Mouse (Mus musculus): ENCODE data around the gene Sulf2.

DNA sequence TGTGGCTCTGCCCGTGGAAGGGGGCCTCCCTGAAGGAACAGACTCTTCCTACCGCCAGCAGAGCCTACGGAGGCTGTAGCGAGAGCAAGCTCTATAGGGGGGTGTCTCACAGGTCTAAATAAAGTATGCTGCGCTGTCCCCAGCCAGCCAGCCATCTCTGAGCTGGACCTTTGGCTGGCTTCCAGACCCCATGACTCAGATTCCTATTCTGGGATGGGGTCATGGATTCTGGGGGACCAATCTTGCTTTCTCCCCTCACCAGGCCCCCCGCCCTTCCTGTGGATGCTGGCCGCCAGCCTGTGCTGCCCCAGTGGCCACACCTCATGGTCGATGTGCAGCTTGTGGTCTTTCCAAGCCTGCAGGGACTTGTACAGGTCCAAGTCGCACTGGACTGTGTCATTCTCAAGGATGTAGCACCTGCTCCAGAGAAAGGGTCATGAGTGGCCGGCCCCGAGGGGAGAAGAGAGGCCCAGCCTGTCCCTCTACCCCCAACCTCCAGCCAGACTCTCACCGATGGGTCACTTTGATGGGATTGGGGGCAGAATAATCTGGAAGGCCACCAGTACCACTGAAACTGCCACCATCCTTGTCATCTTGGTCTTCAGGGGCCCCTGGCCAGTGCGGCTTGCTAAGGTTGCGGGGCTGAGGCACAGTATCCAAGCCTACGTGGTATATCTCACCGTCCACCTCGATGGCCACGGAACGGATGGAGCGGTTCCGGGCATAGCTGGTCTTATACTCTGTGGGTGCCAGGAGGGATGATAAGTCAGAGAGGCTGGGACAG lies 74.3 kb downstream of the Sulf2 start:
- TF ChIP-seq CTCF (IDR thresholded peaks at IDR 0.05; ENCODE audit: control insufficient read depth, insufficient read depth, low read length) (no peak), POLR2A (IDR thresholded peaks at IDR 0.05; ENCODE audit: borderline replicate concordance, control insufficient read depth, low read depth, low read length) (no peak)
